Mouse (Mus musculus) neural tube, embryonic 15.5 days (tissue): ENCODE results near the gene Gm28374. TPM values are rescaled to one million over a fixed set of nuclear protein-coding genes. Genes with fewer than 3 reads are reported as not detected.

ENCODE experiments used
- ATAC-seq: fragments of 200-750 bp; cut with Nextera tagmentation; 2 replicates; pipeline ENCODE4 v1.8.0; 2017; ENCODE audit warnings: mild to moderate bottlenecking, moderate TSS enrichment, moderate library complexity; ENCODE audit not compliant: low FRiP score
- H3K27ac ChIP-seq: fragments of 300-500 bp; sonication (generic); replicated peaks from 2 replicates; pipeline ENCODE4 v1.5.1; 2015; ENCODE audit warnings: mild to moderate bottlenecking, inconsistent platforms
- H3K27me3 ChIP-seq: fragments of 300-500 bp; sonication (generic); replicated peaks from 2 replicates; pipeline ENCODE4 v1.6.1; 2015; ENCODE audit warnings: inconsistent platforms
- H3K36me3 ChIP-seq: fragments of 300-500 bp; sonication (generic); 2 replicates; pipeline ENCODE4 v1.6.1; 2015; ENCODE audit warnings: inconsistent platforms
- H3K4me1 ChIP-seq: fragments of 300-500 bp; sonication (generic); 2 replicates; pipeline ENCODE4 v1.6.1; 2015; ENCODE audit warnings: inconsistent platforms
- H3K4me2 ChIP-seq: fragments of 300-500 bp; sonication (generic); 2 replicates; pipeline ENCODE4 v1.6.1; 2015; ENCODE audit warnings: inconsistent platforms, mild to moderate bottlenecking, moderate library complexity
- H3K4me3 ChIP-seq: fragments of 300-500 bp; sonication (generic); replicated peaks from 2 replicates; pipeline ENCODE4 v1.5.1; 2015; ENCODE audit warnings: mild to moderate bottlenecking, inconsistent platforms
- H3K9ac ChIP-seq: fragments of 300-500 bp; sonication (generic); replicated peaks from 2 replicates; pipeline ENCODE4 v1.6.1; 2015; ENCODE audit warnings: mild to moderate bottlenecking, inconsistent platforms
- H3K9me3 ChIP-seq: fragments of 300-500 bp; sonication (generic); replicated peaks from 2 replicates; pipeline ENCODE4 v1.6.1; 2016; ENCODE audit warnings: inconsistent platforms
- WGBS: fragments of 180-500 bp; shearing (Covaris S2); methylation state at CpG from one replicate; pipeline ENCODE4 v1.1.7; 2015; ENCODE audit warnings: mixed read lengths; 5-methylcytosine and 5-hydroxymethylcytosine counted together
- polyA plus RNA-seq: library from polyadenylated mRNA; unstranded; fragments of >200 nt; fragmentation: Nextera tagmentation; extraction: Ambion mirVana; gene quantifications from 2 replicates; pipeline ENCODE4 v1.2.1, GENCODE M21; 2015

Gene Gm28374
- polyA plus RNA-seq, 1 experiment from 2014 or later, result 1.5 TPM

DNA sequence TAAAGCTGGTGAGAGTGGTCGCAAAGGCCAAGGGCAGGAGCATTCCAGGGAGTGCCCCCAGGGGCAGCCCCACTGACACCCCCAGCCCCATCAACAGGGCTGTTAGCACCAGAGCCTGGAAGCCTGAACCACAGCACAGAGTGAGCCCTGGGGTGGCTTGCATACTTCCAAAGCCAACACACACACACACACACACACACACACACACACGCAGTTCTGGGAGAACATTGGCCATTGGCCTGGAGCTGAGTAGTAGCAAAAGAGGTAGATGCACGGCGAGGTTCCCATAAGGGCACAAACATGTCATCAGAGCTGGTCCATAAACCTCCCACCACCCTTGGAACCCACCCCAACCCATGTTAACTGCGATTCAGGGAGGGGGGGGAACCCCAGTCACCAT, 15.5 kb downstream of the Gm28374 start:
- peaks cover 57% of the 10 kb centered on the region for H3K4me1 ChIP-seq
- no peaks in the 10 kb centered on the region for H3K27me3 ChIP-seq
- ATAC-seq, result peak; percentile 6; the same call in 1 of the 2 replicates
- peak overlapping the region; percentile 93 for H3K27ac ChIP-seq
- H3K4me3 ChIP-seq, result peak overlapping the region; percentile 62
- peak overlapping the region; percentile 91 for H3K9ac ChIP-seq
- H3K9me3 ChIP-seq, result no peaks in the 10 kb centered on the region
- H3K36me3 ChIP-seq, result peaks cover 26% of the 10 kb centered on the region
- H3K4me2 ChIP-seq, result peak overlapping the region; percentile 97
- WGBS, result 22% methylated on average over 5 of the region's 5 CpGs

DNA sequence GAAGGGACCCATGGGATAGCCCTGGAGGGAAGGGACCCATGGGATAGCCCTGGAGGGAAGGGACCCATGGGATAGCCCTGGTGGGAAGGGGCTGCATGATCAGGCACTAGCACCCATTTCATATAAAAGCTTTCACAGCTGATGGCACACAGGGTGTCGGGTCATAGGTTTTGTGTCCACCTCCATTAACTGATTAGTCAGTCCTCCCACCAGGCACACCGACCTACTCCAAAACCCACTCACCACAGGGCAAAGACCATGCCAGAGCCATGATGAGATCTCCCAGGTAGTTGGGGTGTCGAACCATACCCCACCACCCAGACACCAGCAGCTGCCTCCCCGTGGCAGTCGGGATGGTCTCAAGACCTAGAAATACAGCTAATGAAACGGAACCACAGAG, 19.0 kb downstream of the Gm28374 start:
- no peaks in the 10 kb centered on the region for H3K9me3 ChIP-seq
- no peak overlapping the region for H3K4me3 ChIP-seq
- H3K4me2 ChIP-seq, result peak overlapping the region; percentile 98
- peaks cover 9% of the 10 kb centered on the region for H3K36me3 ChIP-seq
- no peak overlapping the region for H3K27ac ChIP-seq
- ATAC-seq, result no peak
- 96% methylated on average over 6 of the region's 6 CpGs for WGBS
- H3K27me3 ChIP-seq, result no peaks in the 10 kb centered on the region
- peaks cover 72% of the 10 kb centered on the region for H3K4me1 ChIP-seq
- no peak overlapping the region for H3K9ac ChIP-seq

DNA sequence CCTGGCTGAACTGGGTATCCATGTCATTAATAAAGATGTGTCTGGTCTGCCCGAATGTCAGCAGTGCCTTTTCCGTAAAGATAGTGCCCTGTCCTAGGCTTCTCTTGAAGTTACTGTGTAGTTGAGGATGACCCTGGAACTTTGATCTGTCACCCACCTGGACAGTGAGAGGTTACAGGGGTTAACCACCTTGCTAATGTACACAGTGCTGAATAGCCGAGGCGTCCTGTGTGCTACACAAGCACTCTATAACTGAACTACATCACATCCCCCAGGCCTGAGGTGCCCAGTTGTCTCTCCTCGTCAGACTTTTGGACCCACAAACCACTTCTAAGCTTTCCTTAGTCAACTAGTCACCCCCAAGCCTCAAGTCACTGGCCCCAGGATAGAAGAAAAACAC, 19.6 kb downstream of the Gm28374 start:
- peaks cover 9% of the 10 kb centered on the region for H3K36me3 ChIP-seq
- no peak for ATAC-seq
- peak overlapping the region; percentile 92 for H3K27ac ChIP-seq
- H3K9ac ChIP-seq, result peak overlapping the region; percentile 92
- H3K4me3 ChIP-seq, result peak overlapping the region; percentile 84
- H3K9me3 ChIP-seq, result no peaks in the 10 kb centered on the region
- 66% methylated on average over 5 of the region's 5 CpGs for WGBS
- H3K27me3 ChIP-seq, result no peaks in the 10 kb centered on the region
- peak overlapping the region; percentile 98 for H3K4me2 ChIP-seq
- peaks cover 66% of the 10 kb centered on the region for H3K4me1 ChIP-seq

DNA sequence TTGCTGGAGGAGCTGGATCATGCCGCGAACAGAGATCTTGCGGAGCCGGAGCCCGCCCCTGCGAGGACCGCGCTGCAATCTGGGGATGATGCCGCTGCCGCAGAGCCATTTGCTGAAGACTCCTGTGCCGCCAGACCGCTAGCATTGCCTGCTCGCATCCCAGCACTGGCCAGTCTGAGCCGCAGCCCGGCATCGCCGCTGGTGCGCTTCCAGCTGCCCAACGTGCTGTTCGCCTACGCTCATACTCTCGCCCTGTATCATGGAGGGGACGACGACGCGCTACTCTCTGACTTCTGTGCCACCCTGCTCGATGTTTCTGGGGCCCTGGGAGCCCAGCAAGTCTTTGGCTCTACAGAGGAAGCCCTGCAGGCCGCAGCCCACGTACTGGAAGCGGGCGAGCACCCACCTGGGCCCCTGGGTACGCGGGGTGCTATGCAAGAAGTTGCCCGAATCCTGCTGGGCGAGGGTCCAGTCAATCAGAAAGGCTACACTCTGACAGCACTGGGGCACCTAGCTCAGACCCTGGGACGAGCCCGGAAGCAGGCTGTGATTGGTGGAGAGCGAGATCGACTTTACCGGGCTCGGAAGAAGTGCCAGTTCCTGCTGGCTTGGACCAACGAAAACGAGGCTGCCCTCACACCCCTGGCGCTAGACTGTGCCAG, 20.3 kb downstream of the Gm28374 start:
- Histone ChIP-seq H3K4me2 (peak overlapping the region; percentile 98), H3K27me3 (no peaks in the 10 kb centered on the region), H3K4me1 (peaks cover 65% of the 10 kb centered on the region), H3K27ac (peak overlapping the region; percentile 92), H3K4me3 (peak overlapping the region; percentile 84), H3K9me3 (no peaks in the 10 kb centered on the region), H3K9ac (peak overlapping the region; percentile 92), H3K36me3 (peaks cover 9% of the 10 kb centered on the region)
- ATAC-seq, result 0 out of 2 replicates have a peak, but pooled peaks have one; percentile 16
- under 1% methylated on average over 44 of the region's 44 CpGs for WGBS

DNA sequence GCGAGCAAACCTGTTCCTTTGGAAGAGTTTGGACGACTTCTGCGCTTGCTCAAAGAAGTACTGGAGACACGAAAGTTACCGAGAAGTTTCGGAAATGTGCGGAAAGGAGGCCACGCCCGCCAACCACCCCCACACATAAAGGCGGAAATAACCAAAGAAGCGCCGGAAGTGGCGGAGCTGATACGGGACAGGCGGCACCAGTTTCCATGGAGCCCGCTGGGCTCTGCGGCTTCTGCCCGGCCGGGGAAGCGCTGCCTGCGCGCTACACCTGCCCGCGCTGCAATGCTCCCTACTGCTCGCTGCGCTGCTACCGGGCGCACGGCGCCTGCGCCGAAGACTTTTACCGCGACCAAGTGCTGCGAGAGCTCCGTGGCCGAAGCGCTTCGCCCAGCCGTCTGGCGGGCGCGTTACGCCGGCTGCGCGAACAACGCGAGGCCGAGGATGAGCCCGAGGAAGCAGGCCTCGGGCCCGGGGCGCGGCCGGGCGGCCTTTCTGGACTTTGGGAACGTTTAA, 21.0 kb downstream of the Gm28374 start, which contains the start of gene Znhit2:
TSS of gene Znhit2 (plus strand) at position 172 of the 513 bp plus-strand sequence.
- no peaks in the 10 kb centered on the region for H3K9me3 ChIP-seq
- peaks cover 9% of the 10 kb centered on the region for H3K36me3 ChIP-seq
- H3K27ac ChIP-seq, result peak within 1 kb of the TSS; percentile 92
- peak; percentile 74 for ATAC-seq
- H3K27me3 ChIP-seq, result no peaks in the 10 kb centered on the region
- peaks cover 65% of the 10 kb centered on the region for H3K4me1 ChIP-seq
- under 1% methylated on average over 58 of the region's 58 CpGs for WGBS
- peak within 1 kb of the TSS; percentile 92 for H3K9ac ChIP-seq
- H3K4me2 ChIP-seq, result peak within 1 kb of the TSS; percentile 98
- H3K4me3 ChIP-seq, result peak within 1 kb of the TSS; percentile 84

DNA sequence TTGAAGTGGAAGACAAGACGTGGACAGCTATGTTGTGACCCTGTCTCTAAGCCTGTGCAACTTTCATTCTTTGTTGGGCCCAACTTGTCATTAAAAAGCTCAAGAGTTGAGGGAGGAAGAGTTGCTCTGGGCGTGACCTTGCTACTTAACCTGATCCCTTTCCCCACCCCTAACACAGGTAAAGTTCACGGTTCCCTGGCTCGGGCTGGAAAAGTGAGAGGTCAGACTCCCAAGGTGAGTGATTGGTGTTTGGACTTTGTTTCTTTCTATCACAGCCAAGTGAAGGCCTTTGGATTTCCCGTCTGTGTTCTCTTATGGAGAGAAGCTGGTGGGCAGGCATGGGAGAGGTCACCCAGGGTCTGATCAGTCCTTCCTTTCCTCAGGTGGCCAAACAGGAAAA, 23.1 kb downstream of the Gm28374 start:
- peak overlapping the region; percentile 91 for H3K4me3 ChIP-seq
- no peak for ATAC-seq
- H3K9ac ChIP-seq, result no peak overlapping the region
- H3K27me3 ChIP-seq, result no peaks in the 10 kb centered on the region
- peaks cover 57% of the 10 kb centered on the region for H3K4me1 ChIP-seq
- H3K4me2 ChIP-seq, result peak overlapping the region; percentile 83
- H3K36me3 ChIP-seq, result peaks cover 27% of the 10 kb centered on the region
- H3K27ac ChIP-seq, result no peak overlapping the region
- 87% methylated on average over 5 of the region's 5 CpGs for WGBS
- H3K9me3 ChIP-seq, result no peaks in the 10 kb centered on the region

DNA sequence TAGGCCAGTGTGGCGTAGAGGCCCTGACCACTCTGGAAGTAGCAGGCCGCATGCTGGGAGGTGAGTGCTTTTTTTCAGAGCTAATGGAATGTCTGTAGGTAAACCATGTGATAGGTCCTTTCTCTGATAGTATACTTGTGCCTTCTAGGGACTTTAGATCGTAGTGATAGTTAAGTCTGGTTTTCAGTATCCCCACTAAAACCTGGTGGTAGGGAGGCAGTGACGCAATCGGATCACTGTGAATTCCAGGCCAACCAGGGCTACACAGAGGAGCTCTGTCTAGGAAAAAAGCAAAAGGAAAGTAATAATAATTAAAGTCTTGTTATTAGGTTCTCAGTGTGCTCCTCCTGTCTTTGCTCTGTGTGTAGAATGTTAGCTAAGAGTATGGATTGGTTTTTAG, 23.5 kb downstream of the Gm28374 start:
- WGBS, result 31% methylated on average over 5 of the region's 5 CpGs
- no peak for ATAC-seq
- H3K36me3 ChIP-seq, result peaks cover 32% of the 10 kb centered on the region
- peak overlapping the region; percentile 89 for H3K9ac ChIP-seq
- H3K27me3 ChIP-seq, result no peaks in the 10 kb centered on the region
- H3K27ac ChIP-seq, result peak overlapping the region; percentile 87; the same call in 1 of the 2 replicates
- peak overlapping the region; percentile 83 for H3K4me2 ChIP-seq
- H3K9me3 ChIP-seq, result no peaks in the 10 kb centered on the region
- peaks cover 52% of the 10 kb centered on the region for H3K4me1 ChIP-seq
- H3K4me3 ChIP-seq, result peak overlapping the region; percentile 91

DNA sequence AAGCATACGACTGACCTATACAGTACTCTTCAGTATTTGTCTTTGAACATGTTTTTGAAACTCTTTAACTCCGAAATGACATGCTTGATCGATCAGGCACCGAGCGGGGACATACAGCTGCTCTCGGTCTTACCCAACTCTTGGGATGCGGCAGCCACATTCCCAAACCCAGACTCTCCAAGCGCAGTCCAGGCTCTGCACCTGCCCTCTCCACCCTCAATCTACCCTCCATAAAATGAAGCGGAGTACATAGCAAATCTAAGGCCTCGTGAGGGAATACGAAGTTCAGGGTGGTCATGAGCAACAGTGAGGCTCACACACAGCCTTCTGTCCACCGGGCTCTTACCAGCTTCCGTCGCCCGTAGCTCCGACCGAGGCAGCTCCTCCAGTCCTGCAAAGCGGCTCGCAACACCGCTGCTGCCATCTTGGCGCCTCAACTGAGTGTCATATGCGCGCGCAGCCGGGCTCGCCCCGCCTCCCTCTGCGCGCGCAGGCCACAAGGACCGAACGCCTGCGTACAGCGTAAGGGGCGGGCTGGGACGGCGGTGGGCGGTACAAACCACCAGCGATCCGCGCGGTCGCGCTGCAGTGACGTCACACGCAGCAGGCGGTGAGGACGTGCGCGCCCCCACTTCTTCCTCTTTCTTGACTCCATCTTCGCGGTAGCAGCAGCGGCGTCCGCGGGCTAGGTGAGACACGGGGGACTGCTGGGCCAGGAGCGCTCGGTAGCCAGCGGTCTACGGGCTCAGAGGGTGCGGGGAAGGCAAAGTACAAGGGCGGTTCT, 24.6 kb downstream of the Gm28374 start, which contains the start of the genes Mrpl49 and Fau:
TSS of gene Mrpl49 (minus strand) at position 473 of the 784 bp plus-strand sequence.
TSS of gene Fau (plus strand) at position 532 of the 784 bp plus-strand sequence.
- Histone ChIP-seq H3K27me3 (no peaks in the 10 kb centered on the region), H3K9me3 (no peaks in the 10 kb centered on the region), H3K4me2 (peak within 1 kb of the TSS; percentile 83), H3K36me3 (peaks cover 42% of the 10 kb centered on the region), H3K4me3 (peak within 1 kb of the TSS; percentile 91), H3K27ac (peak within 1 kb of the TSS; percentile 87), H3K4me1 (peaks cover 49% of the 10 kb centered on the region), H3K9ac (peak within 1 kb of the TSS; percentile 91)
- peak; percentile 90 for ATAC-seq
- WGBS, result under 1% methylated on average over 57 of the region's 63 CpGs

DNA sequence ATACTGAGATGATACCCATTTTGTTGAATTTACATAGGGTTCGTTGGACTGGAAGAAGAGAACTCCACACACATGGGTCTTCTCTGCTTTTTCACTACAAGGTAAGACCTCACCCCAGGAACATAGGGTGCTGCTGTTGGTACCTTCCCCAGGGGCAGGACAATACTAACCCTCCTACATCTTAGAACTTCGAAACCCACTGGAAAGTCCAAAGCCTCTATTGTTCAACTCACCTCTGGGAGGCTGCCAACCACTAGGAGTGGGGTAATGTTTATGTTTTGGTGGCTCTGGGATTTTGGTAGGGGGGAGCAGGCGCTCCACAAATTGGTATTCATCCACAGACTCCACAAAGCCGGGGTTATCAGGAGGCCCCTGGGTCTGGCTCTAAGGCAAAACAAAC, 25.4 kb downstream of the Gm28374 start:
- 58% methylated on average over 4 of the region's 4 CpGs for WGBS
- H3K9ac ChIP-seq, result peak overlapping the region; percentile 91
- peaks cover 41% of the 10 kb centered on the region for H3K4me1 ChIP-seq
- no peak overlapping the region for H3K27ac ChIP-seq
- no peaks in the 10 kb centered on the region for H3K27me3 ChIP-seq
- ATAC-seq, result no peak
- H3K4me3 ChIP-seq, result peak overlapping the region; percentile 91
- H3K36me3 ChIP-seq, result peaks cover 50% of the 10 kb centered on the region
- no peaks in the 10 kb centered on the region for H3K9me3 ChIP-seq
- H3K4me2 ChIP-seq, result peak overlapping the region; percentile 78

DNA sequence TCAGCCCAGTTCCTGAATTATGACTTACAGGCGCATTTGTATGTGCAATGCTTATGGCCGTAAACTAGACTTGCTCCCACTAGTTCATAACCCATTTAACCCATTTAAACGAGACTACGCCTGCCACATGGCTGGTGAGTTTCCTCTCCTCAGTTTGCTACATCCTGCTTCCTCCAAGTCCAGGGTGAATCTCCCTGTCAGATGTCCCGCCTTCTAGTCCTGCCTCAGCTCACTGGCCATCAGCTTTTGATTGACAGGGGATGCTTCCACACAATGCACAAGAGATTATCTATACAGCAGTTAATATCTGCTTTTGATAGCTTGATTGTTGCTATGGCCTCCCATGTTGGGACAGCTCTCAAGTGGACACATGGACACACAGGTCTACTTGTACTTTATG, 27.8 kb downstream of the Gm28374 start:
- WGBS, result 90% methylated on average over 5 of the region's 5 CpGs

DNA sequence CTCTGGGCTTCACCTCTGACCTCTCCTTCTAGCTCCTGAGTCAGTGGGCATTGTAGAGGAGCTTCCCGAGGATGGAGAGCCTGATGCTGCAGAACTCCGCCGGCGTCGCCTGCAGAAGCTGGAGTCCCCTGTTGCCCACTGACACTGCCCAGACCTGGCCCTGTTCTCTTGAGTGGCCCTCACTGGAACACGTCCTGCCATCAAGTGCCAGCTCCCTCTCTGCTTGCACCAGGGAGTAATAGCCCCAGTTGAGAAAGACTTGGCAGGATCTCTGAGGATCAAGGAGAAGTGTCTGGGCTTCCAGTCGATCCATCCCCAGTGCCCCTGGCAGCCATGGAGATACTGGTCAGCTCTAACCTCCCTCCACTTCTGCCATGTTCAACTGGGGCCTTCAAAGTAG, 29.5 kb downstream of the Gm28374 start:
- no peak overlapping the region for H3K27ac ChIP-seq
- WGBS, result 89% methylated on average over 7 of the region's 7 CpGs

More for the DNA sequence above, 27.8 kb downstream of the Gm28374 start:
- Histone ChIP-seq H3K4me3 (no peak overlapping the region), H3K36me3 (peaks cover 68% of the 10 kb centered on the region), H3K4me1 (peaks cover 32% of the 10 kb centered on the region), H3K9ac (no peak overlapping the region), H3K4me2 (no peak overlapping the region), H3K27ac (no peak overlapping the region), H3K27me3 (no peaks in the 10 kb centered on the region), H3K9me3 (no peaks in the 10 kb centered on the region)
- no peak for ATAC-seq

More for the DNA sequence above, 29.5 kb downstream of the Gm28374 start:
- Histone ChIP-seq H3K4me3 (no peak overlapping the region), H3K36me3 (peaks cover 76% of the 10 kb centered on the region), H3K9ac (no peak overlapping the region), H3K27me3 (no peaks in the 10 kb centered on the region), H3K9me3 (no peaks in the 10 kb centered on the region), H3K4me1 (peaks cover 40% of the 10 kb centered on the region), H3K4me2 (no peak overlapping the region)
- no peak for ATAC-seq
